Mouse (Mus musculus) lung, embryonic 16.5 days (tissue): ENCODE measurements at regions not wholly inside any gene's neighbourhood (a gene's known extent, or its start where the extent isn't known, plus 50 kb on each side); places are given as distances from the start of the nearest gene placed in this dataset.
"Not testable (repeated sequence)": the region's sequence is repeated elsewhere in the genome, so short reads cannot be mapped to it uniquely, and the experiment has no call there.

Experiments
- ATAC-seq: fragments of 200-750 bp; cut with Nextera tagmentation; 2 replicates; pipeline ENCODE4 v1.8.0; 2017; ENCODE audit warnings: low read depth, mild to moderate bottlenecking, moderate library complexity
- H3K27ac ChIP-seq: fragments of 300-500 bp; sonication (generic); 2 replicates; pipeline ENCODE4 v1.5.1; 2014; ENCODE audit warnings: mild to moderate bottlenecking, control low read depth, low read length
- H3K27me3 ChIP-seq: fragments of 300-500 bp; sonication (generic); 2 replicates; pipeline ENCODE4 v1.6.1; 2014; ENCODE audit warnings: low read depth, low read length, mixed read lengths; ENCODE audit not compliant: control insufficient read depth, insufficient read depth
- H3K36me3 ChIP-seq: fragments of 300-500 bp; sonication (generic); 2 replicates; pipeline ENCODE4 v1.6.1; 2014; ENCODE audit warnings: low read length; ENCODE audit not compliant: control insufficient read depth, insufficient read depth
- H3K4me1 ChIP-seq: fragments of 300-500 bp; sonication (generic); replicated peaks from 2 replicates; pipeline ENCODE4 v1.6.1; 2014; ENCODE audit warnings: low read length, mixed read lengths; ENCODE audit not compliant: control insufficient read depth, insufficient read depth
- H3K4me2 ChIP-seq: fragments of 300-500 bp; sonication (generic); 2 replicates; pipeline ENCODE4 v1.6.1; 2014; ENCODE audit warnings: low read depth, low read length, control low read depth
- H3K4me3 ChIP-seq: fragments of 300-500 bp; sonication (generic); 2 replicates; pipeline ENCODE4 v1.5.1; 2014; ENCODE audit warnings: mild to moderate bottlenecking, low read length, control low read depth
- H3K9ac ChIP-seq: fragments of 300-500 bp; sonication (generic); 2 replicates; pipeline ENCODE4 v1.6.1; 2014; ENCODE audit warnings: low read length, control low read depth
- H3K9me3 ChIP-seq: fragments of 300-500 bp; sonication (generic); 2 replicates; pipeline ENCODE4 v1.6.1; 2016; ENCODE audit warnings: low read length; ENCODE audit not compliant: control insufficient read depth
- WGBS: fragments of 180-500 bp; shearing (Covaris S2); extraction: QIAGEN DNeasy Blood & Tissue Kit; methylation state at CpG from one replicate; pipeline ENCODE4 v1.1.7; 2014; 5-methylcytosine and 5-hydroxymethylcytosine counted together

DNA sequence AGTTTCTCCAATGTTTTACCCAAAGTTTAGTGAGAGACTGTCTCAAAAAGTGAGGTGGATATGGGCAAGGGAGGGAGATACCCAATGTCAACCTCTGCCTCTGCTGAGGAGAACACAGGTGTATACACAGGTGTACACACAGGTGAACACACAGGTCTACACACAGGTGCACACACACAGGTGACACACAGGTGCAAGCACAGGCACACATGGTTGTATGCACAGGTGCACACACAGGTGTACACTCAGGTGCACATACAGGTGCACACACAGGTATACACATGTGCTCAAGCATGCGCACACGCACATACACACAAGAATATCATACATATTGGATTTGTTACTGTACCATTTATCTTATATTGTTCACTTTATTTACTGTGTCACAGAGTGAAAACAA is 151.1 kb upstream of the Rapgef5 start:
- no peak for ATAC-seq
- no peaks in the 10 kb centered on the region for H3K36me3 ChIP-seq
- H3K4me3 ChIP-seq = no peak overlapping the region
- H3K4me2 ChIP-seq = no peak overlapping the region
- WGBS = 96% methylated on average over 2 of the region's 2 CpGs
- no peak overlapping the region for H3K9ac ChIP-seq
- no peaks in the 10 kb centered on the region for H3K9me3 ChIP-seq
- H3K27me3 ChIP-seq = no peaks in the 10 kb centered on the region
- no peaks in the 10 kb centered on the region; the same call in 1 of the 2 replicates for H3K4me1 ChIP-seq
- H3K27ac ChIP-seq = no peak overlapping the region

DNA sequence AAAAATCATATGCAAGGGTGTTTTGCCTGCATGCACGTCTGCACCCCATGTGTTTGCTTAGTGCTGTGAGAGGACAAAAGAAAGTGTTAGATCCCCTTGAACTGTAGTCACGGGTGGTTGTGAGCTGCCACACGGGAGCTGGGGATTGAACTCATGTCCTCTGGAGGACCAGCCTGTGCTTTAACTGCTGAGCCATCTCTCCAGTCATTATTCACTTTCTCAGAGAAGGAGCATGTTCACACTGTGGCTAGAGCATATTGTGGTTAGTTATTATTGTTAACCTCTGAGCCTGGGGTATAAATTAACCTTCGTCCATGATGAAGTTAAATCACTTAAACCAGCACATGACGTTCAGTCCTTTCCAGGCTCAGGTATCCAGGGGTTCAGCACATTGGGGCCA is 150.4 kb upstream of the Rapgef5 start:
- Histone ChIP-seq H3K36me3 (no peaks in the 10 kb centered on the region), H3K9me3 (no peaks in the 10 kb centered on the region), H3K27me3 (no peaks in the 10 kb centered on the region), H3K4me3 (no peak overlapping the region), H3K4me1 (no peaks in the 10 kb centered on the region; the same call in 1 of the 2 replicates), H3K27ac (no peak overlapping the region), H3K4me2 (no peak overlapping the region), H3K9ac (no peak overlapping the region)
- WGBS = 52% methylated on average over 5 of the region's 5 CpGs
- ATAC-seq = no peak

DNA sequence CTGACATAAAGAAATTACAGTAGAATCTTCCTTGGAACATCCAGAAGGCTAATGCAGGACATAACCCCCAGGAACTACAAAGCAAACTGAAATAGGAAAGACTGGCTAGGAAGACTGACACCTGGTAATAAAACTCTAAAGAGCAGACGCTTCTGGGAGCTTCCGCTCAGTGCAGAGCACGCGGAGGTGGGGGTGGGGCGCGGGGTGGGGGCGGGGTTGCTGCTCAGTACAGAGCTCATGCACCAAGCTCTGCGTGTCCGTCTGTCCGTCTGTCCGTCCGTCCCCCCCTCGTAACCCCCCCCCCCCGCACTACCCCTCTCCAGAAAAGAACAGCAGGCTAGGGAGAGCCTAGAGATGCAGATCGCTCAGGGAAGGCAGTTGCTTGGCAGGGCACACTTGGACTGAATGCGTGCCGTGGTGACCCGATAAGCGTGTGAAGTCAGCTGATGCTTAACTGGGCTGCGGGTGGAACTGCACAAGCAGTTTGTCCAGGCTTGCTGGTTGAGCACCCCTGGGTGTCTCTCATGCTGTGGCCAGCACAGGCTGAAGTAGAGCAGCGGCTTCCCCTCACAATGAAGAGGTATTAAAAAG is 137.9 kb upstream of the Rapgef5 start:
- Histone ChIP-seq H3K9ac (no peak overlapping the region), H3K27ac (no peak overlapping the region), H3K4me3 (no peak overlapping the region), H3K9me3 (no peaks in the 10 kb centered on the region), H3K36me3 (no peaks in the 10 kb centered on the region), H3K4me1 (no peaks in the 10 kb centered on the region), H3K27me3 (no peaks in the 10 kb centered on the region), H3K4me2 (0 out of 2 replicates have a peak overlapping the region, but pooled peaks have one; percentile 16)
- 74% methylated on average over 21 of the region's 21 CpGs for WGBS
- no peak for ATAC-seq

DNA sequence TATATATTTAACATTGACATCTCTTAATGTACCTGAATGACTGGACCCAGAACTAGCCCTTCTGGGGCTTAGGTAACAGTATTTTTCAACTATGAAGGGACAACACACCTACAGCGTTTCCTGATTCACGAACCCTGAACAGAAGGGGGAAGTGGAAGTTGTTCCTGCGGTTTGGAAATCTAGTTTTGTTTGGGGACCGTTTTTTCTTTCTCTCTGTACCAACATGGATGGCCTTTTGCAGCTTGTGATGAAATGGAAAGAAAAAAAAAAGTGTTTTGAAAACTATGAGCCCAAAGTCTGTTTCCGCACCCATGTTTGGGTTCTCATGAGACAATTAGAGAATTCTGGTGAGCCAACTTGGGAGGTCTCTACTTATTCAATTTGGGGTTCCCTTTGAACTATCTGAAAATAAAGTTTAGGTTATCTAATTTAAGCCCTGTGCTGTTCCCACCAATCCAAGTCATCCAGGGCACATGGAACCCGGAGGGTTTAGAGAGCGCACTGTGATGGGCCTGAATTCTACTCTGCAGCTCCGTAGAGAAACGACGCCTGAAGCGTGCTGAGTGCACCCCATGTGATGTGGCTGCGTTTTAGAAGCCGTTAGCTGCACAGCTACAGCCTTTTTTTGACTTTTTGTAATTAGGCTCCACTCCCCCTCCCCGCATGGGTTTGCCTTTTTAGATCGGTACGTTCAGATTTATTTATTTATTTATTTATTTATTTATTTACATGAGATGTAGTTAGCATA is 137.0 kb upstream of the Rapgef5 start:
- Histone ChIP-seq H3K9ac (no peak overlapping the region), H3K4me1 (no peaks in the 10 kb centered on the region), H3K27me3 (no peaks in the 10 kb centered on the region), H3K9me3 (no peaks in the 10 kb centered on the region), H3K4me3 (no peak overlapping the region), H3K36me3 (no peaks in the 10 kb centered on the region), H3K27ac (no peak overlapping the region), H3K4me2 (no peak overlapping the region)
- WGBS = 76% methylated on average over 16 of the region's 16 CpGs
- ATAC-seq = no peak

DNA sequence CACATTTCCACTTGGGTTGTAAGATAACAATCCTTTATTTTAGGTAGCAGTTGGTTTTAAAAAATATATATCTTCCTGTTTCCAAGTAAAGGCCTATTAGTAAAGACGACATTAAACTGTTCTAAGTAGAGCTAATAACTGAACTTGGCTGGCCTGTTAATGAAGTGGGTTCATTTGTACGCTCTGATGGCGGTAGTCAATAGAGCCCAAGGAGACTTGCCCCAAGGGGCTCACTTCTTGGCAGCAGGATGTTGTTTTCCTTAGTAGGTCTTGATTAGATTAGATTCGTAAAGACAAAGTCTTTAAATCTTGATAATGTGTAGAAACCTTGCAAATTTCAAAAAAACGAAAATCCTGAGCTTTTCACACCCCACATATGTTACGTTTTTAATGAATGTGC is 135.4 kb upstream of the Rapgef5 start:
- Histone ChIP-seq H3K27ac (no peak overlapping the region), H3K36me3 (no peaks in the 10 kb centered on the region)

DNA sequence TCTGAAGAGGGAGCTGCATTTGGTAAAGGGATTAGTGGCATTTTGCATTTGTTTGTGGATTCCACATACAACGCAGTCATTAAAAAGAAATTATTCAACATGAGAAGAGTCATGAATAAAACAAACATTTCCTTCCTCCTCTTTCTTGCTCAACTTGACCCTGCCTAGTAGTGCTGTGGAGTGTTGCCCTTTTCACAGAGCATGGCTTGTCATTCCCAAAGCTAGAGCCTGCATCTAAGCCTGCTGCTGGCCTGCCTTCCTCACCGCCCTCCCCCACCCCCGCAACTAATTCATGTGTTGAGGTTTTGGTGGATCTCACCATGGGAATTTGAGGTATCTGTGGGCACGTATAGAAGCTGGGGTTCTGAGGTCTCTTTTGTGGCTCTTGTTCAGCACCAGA is 133.6 kb upstream of the Rapgef5 start:
- H3K36me3 ChIP-seq, H3K4me3 ChIP-seq, H3K9ac ChIP-seq, H3K4me1 ChIP-seq, H3K27me3 ChIP-seq, H3K9me3 ChIP-seq, H3K4me2 ChIP-seq, H3K27ac ChIP-seq: not testable (repeated sequence)
- peak; percentile 71; the same call in 1 of the 2 replicates for ATAC-seq
- 62% methylated on average over 1 of the region's 4 CpGs for WGBS

More for the DNA sequence above, 135.4 kb upstream of the Rapgef5 start:
- 66% methylated on average over 6 of the region's 6 CpGs for WGBS
- Histone ChIP-seq H3K27me3 (no peaks in the 10 kb centered on the region), H3K4me2 (no peak overlapping the region), H3K4me1 (no peaks in the 10 kb centered on the region), H3K4me3 (no peak overlapping the region), H3K9me3 (no peaks in the 10 kb centered on the region), H3K9ac (no peak overlapping the region)
- no peak for ATAC-seq

DNA sequence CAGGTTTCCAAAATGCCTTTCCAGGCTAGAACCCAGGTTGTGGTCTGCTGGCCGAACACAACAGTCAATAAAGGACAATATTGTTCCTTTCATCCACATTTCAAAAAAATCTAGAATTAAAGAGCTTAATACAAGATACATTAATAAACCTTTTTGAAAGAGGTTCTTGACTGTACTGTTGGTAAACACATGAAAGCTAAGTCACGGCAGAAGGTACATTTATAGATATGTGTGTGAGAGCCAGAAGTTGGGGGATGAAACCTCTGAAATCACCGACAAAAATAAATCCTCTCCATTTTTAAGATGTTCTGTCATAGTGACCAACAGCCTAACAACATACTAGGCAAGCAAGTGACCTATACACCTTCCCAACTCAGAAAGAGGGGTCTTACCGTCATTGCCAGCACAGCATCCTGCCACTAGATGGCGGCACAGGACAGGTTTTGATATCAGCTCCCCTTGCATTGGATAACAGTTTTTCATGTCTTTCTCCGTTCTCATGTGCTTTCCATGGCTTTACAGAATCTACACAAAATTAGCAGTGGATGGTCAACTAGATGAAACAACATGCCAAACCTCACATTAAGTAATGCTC is 131.1 kb upstream of the Rapgef5 start:
- ATAC-seq = peak; percentile 68; the same call in 1 of the 2 replicates
- WGBS = 12% methylated on average over 6 of the region's 6 CpGs
- H3K27me3 ChIP-seq = no peaks in the 10 kb centered on the region
- H3K4me1 ChIP-seq = peaks cover 11% of the 10 kb centered on the region
- peak overlapping the region; percentile 25; the same call in 1 of the 2 replicates for H3K4me2 ChIP-seq
- H3K9me3 ChIP-seq = no peaks in the 10 kb centered on the region
- H3K4me3 ChIP-seq = no peak overlapping the region
- H3K9ac ChIP-seq = no peak overlapping the region
- no peak overlapping the region for H3K27ac ChIP-seq
- H3K36me3 ChIP-seq = no peaks in the 10 kb centered on the region

DNA sequence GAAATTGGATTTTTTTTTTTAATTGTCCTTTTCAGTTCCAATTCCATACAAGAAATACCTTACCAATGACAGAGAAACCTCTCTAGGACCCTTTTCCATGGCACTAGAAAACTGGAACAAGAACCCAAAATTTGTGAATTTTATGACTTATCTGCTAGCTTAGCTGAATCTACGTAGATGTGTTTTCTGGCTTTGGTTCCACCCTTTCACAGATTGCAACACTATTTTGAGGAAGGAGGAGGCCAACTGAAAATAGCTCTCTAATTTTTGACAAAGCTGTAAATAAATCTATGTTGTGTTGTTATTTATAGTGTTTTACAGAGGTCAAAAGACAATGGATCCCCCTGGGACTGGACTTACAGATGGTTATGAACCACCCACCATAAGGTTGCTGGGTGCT is 130.6 kb upstream of the Rapgef5 start:
- Histone ChIP-seq H3K9ac (no peak overlapping the region), H3K9me3 (no peaks in the 10 kb centered on the region), H3K36me3 (no peaks in the 10 kb centered on the region), H3K4me3 (no peak overlapping the region), H3K27me3 (no peaks in the 10 kb centered on the region), H3K27ac (no peak overlapping the region), H3K4me1 (peaks cover 11% of the 10 kb centered on the region), H3K4me2 (no peak overlapping the region)
- 69% methylated on average over 1 of the region's 1 CpGs for WGBS
- no peak for ATAC-seq

DNA sequence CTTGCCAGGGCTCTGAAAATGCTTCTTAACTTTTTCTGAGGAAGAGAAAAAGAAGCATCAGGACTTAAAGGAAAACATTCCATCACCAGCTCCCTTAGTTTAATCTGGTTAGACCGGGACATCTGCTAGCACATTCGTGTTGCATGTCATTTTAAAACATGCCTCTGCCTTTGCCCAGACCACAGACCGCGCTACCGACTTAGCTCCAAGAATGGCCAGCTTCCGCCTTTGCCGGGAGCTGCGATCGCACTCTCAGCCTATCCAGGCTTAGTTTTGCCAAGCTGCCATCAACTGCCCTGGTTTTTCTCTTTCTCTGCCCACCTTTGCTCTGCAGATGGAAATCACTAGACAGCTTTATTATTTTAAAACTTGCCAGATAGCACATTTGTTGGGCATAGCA is 129.3 kb upstream of the Rapgef5 start:
- no peak for ATAC-seq
- H3K27me3 ChIP-seq = no peaks in the 10 kb centered on the region
- peaks cover 11% of the 10 kb centered on the region for H3K4me1 ChIP-seq

More for the DNA sequence above, 129.3 kb upstream of the Rapgef5 start:
- no peaks in the 10 kb centered on the region for H3K9me3 ChIP-seq
- H3K27ac ChIP-seq = no peak overlapping the region
- H3K4me3 ChIP-seq = no peak overlapping the region
- 73% methylated on average over 9 of the region's 9 CpGs for WGBS
- H3K4me2 ChIP-seq = no peak overlapping the region
- no peaks in the 10 kb centered on the region for H3K36me3 ChIP-seq
- no peak overlapping the region for H3K9ac ChIP-seq
